Mouse (Mus musculus): Measurements from ENCODE around the gene Vmn2r-ps159.
"Not testable (repeated sequence)": the region's sequence is repeated elsewhere in the genome, so short reads cannot be mapped to it uniquely, and the experiment has no call there.

Gene Vmn2r-ps159

GRCm38 (mm10) chr4:156330803-156331202 lies at the start of gene Vmn2r-ps159:
Gene Vmn2r-ps159 (plus strand): TSS chr4:156331103.
- DNase-seq = not testable (repeated sequence)

DNA sequence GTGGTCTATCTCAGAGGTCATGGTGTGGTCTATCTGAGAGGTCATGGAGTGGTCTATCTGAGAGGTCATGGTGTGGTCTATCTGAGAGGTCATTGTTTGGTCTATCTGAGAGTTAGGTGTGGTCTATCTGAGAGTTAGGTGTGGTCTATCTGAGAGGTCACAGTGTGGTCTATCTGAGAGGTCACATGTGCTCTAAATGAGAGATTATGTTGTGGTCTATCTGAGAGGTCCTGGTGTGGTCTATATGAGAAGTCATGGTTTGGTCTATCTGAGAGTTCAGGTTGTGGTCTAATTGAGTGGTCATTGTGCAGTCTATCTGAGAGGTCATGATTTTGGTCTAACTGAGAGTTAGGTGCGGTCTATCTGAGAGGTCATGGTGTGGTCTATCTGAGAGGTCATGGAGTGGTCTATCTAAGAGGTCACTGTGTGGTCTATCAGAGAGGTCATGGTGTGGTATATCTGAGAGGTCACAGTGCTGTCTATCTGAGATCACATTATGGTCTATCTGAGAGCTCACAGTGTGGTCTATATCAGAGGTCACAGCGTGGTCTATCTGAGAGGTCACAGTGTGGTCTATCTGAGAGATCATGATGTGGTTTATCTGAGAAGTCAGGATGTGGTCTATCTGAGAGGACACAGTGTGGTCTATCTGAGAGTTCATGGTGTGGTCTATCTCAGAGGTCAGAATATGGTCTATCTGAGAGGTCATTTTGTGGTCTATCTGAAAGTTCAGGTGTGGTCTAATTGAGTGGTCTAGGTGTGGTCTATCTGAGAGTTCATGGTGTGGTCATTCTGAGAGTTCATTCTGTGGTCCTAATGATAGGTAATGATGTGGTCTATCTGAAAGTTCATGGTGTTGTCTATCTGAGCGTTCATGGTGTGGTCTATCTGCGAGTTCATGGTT lies 10.9 kb downstream of the Vmn2r-ps159 start:
- not testable (repeated sequence) for DNase-seq

GRCm38 (mm10) chr4:156342569-156343325 lies 11.8 kb downstream of the Vmn2r-ps159 start:
- no peak for DNase-seq

DNA sequence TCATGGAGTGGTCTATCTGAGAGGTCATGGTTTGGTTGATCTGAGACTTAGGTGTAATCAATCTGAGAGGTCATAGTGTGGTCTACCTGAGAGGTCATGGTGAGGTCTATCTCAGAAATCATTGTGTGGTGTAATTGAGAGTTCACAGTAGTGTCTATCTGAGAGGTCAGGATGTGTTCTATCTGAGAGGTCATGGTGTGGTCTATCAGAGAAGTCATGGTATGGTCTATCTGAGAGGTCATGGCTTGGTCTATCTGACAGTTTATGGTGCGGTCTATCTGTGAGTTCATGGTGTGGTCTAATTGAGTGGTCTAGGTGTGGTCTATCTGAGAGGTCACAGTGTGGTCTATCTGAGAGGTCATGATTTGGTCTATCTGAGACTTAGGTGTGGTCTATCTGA lies 12.4 kb downstream of the Vmn2r-ps159 start:
- no peak for DNase-seq

GRCm38 (mm10) chr4:156356756-156357437 lies 26.0 kb downstream of the Vmn2r-ps159 start:
- DNase-seq = not testable (repeated sequence)

Data from right cerebral cortex, postnatal 25 days (tissue).